Mouse (Mus musculus) ovary, adult 18-20 months (tissue): ENCODE results near the gene 1700016H13Rik.

ENCODE experiments used
- DNase-seq: peaks from one replicate; pipeline ENCODE4 v3.0.0; 2022; ENCODE audit warnings: low spot score, mixed read lengths

1700016H13Rik gene

GRCm38 (mm10) chr5:103673611-103674010 lies 17.8 kb upstream of the 1700016H13Rik start:
- DNase-seq = peak; percentile 19

- DNase-seq = no peak
These were observed 16.0 kb upstream of the 1700016H13Rik start for GRCm38 (mm10) chr5:103671858-103672257.

DNA sequence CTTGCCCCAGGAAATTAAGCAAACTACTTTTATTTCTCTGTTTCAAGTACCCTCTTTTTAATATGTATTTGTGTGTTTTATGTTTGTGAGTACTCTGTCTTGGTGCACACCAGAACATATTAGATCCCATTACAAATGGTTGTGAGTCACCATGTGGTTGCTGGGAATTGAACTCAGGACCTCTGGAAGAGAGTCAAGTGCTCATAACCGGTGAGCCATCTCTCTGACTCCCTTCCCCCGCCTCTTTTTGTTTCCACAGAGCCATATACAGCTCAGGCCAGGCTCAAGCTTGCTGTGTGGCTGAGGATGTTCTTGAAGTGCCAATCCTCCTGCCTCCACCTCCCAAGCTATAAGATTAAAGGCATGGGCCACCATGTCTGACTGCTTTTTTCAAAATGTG lies 10.1 kb upstream of the 1700016H13Rik start:
- DNase-seq = no peak

DNA sequence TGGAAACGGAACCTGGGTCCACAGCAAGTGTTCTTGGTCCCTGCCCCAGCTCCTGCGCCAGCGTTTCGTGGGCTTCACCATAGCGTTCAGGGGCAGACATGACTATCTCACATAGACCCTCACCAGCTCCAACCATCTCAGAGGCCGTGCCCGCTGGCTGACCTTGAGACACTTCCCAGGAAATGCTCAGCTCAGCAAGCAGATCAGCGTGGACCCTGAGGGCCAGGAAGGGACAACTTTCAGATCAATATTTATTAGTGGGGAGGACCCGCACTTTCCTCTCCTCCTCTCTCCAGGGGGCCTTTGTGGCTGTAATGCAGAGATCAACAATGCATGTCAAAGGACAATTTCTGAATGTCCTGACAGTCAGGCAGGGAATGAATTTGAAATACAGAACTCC lies 9.1 kb upstream of the 1700016H13Rik start:
- DNase-seq = no peak

DNA sequence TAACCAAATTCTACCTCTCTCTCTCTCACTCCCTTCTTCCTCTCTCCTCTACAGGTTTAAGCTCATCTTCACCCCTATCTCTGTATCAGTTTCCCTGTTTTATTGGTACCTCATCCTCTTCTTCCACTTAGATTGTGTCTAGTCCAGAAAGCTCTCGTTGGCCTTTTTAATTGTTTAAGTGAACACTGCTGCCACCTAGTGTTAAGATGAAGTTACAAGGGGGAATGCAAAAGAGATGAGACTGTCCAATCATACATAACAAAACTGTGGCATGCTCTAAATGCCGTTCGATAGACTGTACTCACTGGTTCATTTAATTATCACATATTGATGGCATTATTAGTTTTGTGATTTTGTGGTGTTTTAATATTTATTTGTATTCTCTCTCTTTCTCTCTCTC lies 3.8 kb upstream of the 1700016H13Rik start:
- no peak for DNase-seq

DNA sequence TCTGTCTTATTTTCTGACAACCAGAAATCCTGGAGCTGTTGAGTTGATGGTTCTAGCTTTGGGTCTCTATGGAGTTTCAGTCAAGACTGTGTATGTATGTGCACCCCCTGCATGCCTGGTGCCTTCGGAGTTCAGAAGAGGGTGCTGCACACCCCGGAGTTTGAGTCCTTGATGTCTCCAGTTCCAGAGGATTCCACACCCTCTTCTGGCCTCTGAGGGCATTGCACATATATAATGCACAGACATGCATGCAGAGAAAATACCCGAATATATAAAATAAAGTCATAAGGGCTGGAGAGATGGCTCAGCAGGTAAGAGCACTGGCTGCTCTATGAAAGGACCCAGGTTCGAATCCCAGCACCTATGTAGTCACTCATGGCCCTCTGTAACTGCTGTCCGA lies 3.1 kb upstream of the 1700016H13Rik start:
- no peak for DNase-seq

- no peak for DNase-seq
These were observed 1.0 kb downstream of the 1700016H13Rik start for GRCm38 (mm10) chr5:103654780-103655179.

GRCm38 (mm10) chr5:103654225-103654624 lies 1.6 kb downstream of the 1700016H13Rik start:
- DNase-seq = no peak

- DNase-seq = no peak
These were observed 8.5 kb downstream of the 1700016H13Rik start for GRCm38 (mm10) chr5:103647320-103647719.

DNA sequence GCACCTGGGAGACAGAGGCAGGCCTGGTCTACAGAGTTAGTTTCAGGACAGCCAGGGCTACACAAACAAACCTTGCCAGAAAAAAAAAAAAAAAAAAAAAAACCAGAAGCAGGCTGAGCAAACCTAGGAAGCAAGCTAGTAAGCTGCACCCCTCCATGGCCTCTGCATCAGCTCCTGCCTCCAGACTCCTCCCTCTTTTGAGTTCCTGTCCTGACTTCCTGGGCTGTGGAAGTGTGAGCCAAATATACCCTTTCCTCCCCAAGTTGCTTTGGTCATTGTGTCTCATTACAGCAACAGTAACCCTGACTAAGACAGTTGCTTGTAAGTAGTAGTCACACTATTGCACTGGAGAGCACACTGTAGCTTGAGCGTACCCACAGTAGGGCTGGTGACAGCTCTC lies 11.6 kb downstream of the 1700016H13Rik start:
- no peak for DNase-seq

DNA sequence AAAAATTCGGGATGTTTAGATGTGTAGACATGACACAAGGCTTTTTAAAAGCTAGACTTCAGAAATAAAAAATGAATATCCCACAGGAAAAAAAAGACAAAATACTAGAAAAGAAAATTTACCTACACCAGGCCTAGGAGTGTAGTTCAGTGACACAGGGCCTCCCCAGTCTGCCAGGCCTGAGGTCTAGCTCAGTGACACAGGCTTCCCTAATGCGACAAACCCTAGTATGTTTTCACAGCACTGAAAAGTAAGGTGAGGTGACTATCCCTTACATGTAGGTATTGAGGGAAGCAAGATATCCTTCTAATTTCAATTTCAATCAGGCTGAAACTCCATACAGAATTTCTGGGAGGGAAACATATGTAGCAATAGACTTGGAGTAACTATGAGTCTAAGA lies 18.6 kb downstream of the 1700016H13Rik start:
- DNase-seq = no peak

- no peak for DNase-seq
These were observed 25.8 kb downstream of the 1700016H13Rik start for GRCm38 (mm10) chr5:103629854-103630580.

DNA sequence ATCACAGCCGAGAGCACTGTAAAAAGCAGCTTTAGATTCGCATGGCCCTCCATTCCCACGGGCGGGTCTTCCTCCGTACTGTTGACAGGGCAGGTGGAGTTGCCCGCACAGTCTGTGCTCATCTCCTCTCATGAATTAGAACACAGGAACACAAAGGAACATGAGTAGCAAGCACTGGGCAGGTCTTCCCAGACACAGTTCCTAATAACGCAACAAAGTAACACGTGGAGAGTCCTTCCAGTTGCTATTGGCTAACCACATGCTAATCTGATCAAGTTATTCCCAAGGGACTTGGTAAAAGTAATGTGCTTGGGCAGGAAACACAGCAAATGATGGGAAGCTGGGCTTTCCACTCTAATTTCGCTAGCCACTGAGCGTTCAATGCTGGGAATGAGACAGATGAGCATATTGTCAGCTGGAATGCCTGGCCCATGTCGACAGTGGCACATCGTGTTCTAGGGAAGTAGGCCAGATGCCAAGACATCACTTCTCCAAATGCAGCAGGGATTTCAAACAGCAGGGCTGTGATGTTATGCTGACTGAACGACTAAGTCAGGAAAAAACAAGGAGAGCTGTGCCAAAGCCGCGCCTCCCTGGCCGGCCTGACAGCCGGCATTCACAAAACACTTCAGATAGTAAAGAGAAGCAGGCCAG lies 26.6 kb downstream of the 1700016H13Rik start, which contains the start of gene Slc10a6:
Gene Slc10a6, minus strand, starts transcription at position 293 of the 654 bp plus-strand sequence.
- peak; percentile 80 for DNase-seq

DNA sequence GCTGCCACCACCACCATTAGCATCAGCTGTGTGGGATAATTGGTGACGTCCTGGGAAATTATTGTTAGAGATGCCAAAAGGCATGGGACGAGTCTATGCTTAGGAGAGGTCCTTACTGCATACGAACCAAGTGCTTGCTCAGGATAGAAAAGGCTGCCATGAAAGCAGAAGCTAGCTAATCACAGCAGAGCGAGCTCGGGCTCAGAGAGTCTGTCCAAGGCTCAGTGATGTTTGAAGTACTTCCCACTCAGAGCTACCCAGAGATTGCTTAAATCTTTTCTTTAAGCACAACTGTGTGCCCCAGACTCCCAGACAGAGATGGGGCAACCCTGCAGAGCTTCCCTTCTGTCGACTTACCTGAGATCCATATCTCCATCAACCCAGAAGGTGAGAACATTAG lies 27.3 kb downstream of the 1700016H13Rik start:
- DNase-seq = no peak

- DNase-seq = no peak
These were observed 31.0 kb downstream of the 1700016H13Rik start for GRCm38 (mm10) chr5:103624831-103625230.

GRCm38 (mm10) chr5:103622321-103622720 lies 33.5 kb downstream of the 1700016H13Rik start:
- no peak for DNase-seq

- DNase-seq = peak; percentile 35
These were observed 35.4 kb downstream of the 1700016H13Rik start for GRCm38 (mm10) chr5:103620301-103620973.

- DNase-seq = no peak
These were observed 38.6 kb downstream of the 1700016H13Rik start for GRCm38 (mm10) chr5:103617191-103617590.

DNA sequence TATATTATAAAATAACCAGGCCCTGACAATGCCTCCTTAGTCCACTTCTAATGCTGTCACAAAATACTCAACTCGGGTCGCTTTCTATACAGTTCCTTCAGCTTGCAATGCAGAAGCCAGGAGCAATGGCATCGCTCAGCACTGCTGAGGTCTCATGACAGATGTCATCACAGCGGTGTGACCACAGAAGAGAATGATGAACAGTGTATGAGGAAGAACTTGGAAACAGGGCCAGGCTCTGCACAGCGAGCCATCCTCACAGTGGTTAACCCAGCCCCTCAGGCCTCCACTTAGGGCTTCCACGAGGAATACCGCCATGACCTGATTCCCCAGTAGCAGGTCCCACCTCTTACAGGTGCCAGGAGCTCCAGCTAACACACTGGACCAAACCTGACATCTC lies 41.5 kb downstream of the 1700016H13Rik start:
- DNase-seq = no peak

DNA sequence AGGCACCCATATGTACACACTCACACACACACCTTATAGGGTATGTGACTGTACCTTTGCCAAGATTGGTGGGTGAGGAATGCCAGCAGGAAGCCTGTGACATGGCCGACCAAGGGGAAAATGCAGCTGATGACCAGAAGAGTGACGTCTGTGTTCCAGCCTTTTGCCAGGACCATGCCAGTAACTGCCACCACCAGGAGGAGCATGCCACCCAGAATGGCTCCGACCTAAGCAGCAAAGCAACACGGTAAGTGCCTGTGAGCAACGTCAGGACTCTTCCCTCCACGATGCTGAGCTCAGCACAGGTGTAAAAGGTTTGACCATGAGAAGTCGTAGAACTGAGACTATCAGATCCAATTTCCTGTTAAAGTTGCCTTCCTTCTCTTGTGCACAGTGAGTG lies 43.5 kb downstream of the 1700016H13Rik start:
- no peak for DNase-seq

DNA sequence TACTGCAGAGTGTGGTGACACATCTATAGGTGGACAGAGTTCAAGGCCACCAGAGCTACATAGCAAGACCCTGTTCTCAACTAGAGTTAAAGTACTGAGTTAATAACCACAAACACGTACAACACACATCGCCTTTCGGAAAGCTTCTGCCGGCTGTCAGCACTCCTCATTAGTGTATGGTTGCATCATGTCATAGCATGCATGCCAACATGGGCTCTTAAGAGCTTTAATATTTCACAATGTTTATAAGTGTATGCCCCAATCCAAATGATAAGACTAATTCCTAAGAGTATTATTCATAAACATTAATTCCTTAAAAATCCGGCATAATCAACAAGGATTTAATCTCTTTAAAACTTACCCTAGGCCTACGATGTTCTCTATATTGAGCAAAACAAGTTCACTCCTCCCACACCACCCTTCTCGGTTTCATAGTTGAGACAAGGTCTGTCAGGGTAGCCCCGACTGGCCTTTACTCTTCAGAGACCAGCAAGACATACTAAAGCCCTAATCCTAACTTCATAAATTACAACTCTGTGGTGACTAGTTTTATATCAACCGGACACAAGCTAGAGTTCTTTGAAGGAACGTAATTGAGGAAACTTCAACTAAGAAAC lies 44.8 kb downstream of the 1700016H13Rik start:
- DNase-seq = no peak

GRCm38 (mm10) chr5:103610148-103610547 lies 45.7 kb downstream of the 1700016H13Rik start:
- DNase-seq = no peak

GRCm38 (mm10) chr5:103605707-103606106 lies 50.1 kb downstream of the 1700016H13Rik start:
- DNase-seq = no peak
